Mouse (Mus musculus): ENCODE measurements around the gene Prkcb. TPM values are rescaled to one million over a fixed set of nuclear protein-coding genes. Genes with fewer than 3 reads are reported as not detected.

Gene Prkcb
- polyA plus RNA-seq, 1 experiment from 2014 or later = 4.0 TPM

DNA sequence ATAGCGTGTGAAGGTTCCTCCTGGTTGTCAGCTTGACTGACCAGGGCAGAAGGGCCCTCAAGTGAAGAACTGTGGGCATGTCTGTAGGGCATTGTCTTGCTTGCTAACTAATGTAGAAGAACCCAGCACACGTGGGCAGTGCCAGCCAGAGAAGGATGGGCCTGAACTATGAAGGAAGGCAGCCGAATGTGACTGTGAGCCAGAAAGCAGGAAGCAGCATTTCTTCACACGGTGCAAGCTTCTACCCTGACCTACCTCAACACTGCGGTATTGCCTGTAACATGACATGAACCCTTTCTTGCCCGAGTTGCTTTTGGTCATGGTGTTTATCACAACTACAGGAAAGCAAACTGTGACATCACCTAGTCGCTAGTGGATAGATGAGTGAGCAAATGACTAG is 113.5 kb downstream of the Prkcb start:
- no peak overlapping the region for H3K4me3 ChIP-seq (replicated peaks)
- no peak overlapping the region for H3K9ac ChIP-seq
- 51% methylated on average over 7 of the region's 7 CpGs for WGBS (ENCODE audit: insufficient replicate concordance)
- no peak overlapping the region for H3K27ac ChIP-seq (replicated peaks)
- no peaks in the 10 kb centered on the region for H3K27me3 ChIP-seq
- peaks cover 12% of the 10 kb centered on the region for H3K4me1 ChIP-seq (replicated peaks)
- no peak for ATAC-seq (ENCODE audit: insufficient read depth)
- no peak overlapping the region for H3K4me2 ChIP-seq
- no peaks in the 10 kb centered on the region for H3K36me3 ChIP-seq (replicated peaks)
- H3K9me3 ChIP-seq (replicated peaks) = no peaks in the 10 kb centered on the region

DNA sequence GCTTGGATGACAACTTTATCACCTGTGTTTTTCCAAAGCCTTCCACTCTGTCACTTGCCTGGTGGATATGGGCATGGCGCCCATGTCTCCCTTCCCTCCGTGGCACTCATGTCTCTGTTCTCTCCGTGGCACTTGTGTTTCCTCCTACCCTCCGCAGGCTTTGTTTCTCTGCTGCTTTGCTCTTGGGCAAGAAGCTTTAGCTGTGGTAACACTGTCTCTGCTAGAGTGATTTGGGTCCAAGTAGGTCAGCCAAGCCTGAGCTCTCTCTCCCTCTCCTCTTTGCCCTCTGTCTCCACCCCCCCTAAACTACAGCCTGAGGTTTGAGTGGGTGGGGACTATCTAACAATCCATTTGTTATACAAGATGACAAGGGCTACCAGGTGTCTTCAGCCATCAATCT is 114.8 kb downstream of the Prkcb start:
- no peaks in the 10 kb centered on the region for H3K27me3 ChIP-seq
- H3K4me3 ChIP-seq (replicated peaks) = no peak overlapping the region
- no peak overlapping the region for H3K4me2 ChIP-seq
- H3K36me3 ChIP-seq (replicated peaks) = no peaks in the 10 kb centered on the region
- H3K9me3 ChIP-seq (replicated peaks) = no peaks in the 10 kb centered on the region
- H3K27ac ChIP-seq (replicated peaks) = no peak overlapping the region
- 61% methylated on average over 4 of the region's 4 CpGs for WGBS (ENCODE audit: insufficient replicate concordance)
- H3K4me1 ChIP-seq (replicated peaks) = peaks cover 12% of the 10 kb centered on the region
- ATAC-seq (ENCODE audit: insufficient read depth) = no peak
- H3K9ac ChIP-seq = no peak overlapping the region

GRCm38 (mm10) chr7:122404571-122405393 is 116.2 kb downstream of the Prkcb start:
- WGBS (ENCODE audit: insufficient replicate concordance) = 2% methylated on average over 21 of the region's 21 CpGs
- no peaks in the 10 kb centered on the region for H3K9me3 ChIP-seq (replicated peaks)
- no peak overlapping the region for H3K9ac ChIP-seq
- no peaks in the 10 kb centered on the region for H3K36me3 ChIP-seq (replicated peaks)
- peak overlapping the region; percentile 23 for H3K4me2 ChIP-seq
- H3K4me3 ChIP-seq (replicated peaks) = no peak overlapping the region
- no peak for ATAC-seq (ENCODE audit: insufficient read depth)
- peaks cover 12% of the 10 kb centered on the region for H3K4me1 ChIP-seq (replicated peaks)
- H3K27me3 ChIP-seq = no peaks in the 10 kb centered on the region
- H3K27ac ChIP-seq (replicated peaks) = peak overlapping the region; percentile 7; the same call in 1 of the 2 replicates

- ATAC-seq (ENCODE audit: insufficient read depth) = no peak
- WGBS (ENCODE audit: insufficient replicate concordance) = 65% methylated on average over 13 of the region's 13 CpGs
- Histone ChIP-seq H3K36me3 (replicated peaks) (no peaks in the 10 kb centered on the region), H3K27ac (replicated peaks) (no peak overlapping the region), H3K4me2 (no peak overlapping the region), H3K27me3 (no peaks in the 10 kb centered on the region), H3K4me3 (replicated peaks) (no peak overlapping the region), H3K9ac (no peak overlapping the region), H3K4me1 (replicated peaks) (peaks cover 12% of the 10 kb centered on the region), H3K9me3 (replicated peaks) (no peaks in the 10 kb centered on the region)
These were observed 118.1 kb downstream of the Prkcb start for GRCm38 (mm10) chr7:122406625-122407024.

DNA sequence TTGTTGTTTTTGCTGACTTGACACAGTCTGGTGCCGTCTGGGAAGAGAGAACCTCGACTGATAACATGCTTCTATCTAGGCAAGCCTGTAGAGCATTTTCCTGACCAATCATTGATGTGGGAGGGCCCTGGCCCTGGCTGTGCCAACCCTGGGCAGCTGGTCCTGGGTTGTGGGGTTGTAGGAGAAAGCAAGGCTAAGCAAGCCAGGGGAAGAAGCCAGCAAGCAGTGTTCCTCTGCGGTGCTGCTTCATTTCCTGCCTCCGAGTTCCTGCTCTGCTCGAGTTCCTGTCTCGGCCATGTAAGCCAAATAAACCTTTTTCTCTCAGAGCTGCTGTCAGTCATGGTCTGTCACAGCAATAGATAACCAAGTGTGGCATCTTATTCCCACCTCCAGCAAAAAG is 121.4 kb downstream of the Prkcb start:
- ATAC-seq (ENCODE audit: insufficient read depth) = no peak
- Histone ChIP-seq H3K36me3 (replicated peaks) (no peaks in the 10 kb centered on the region), H3K9ac (no peak overlapping the region), H3K4me3 (replicated peaks) (no peak overlapping the region), H3K27me3 (no peaks in the 10 kb centered on the region), H3K4me1 (replicated peaks) (peaks cover 4% of the 10 kb centered on the region), H3K9me3 (replicated peaks) (no peaks in the 10 kb centered on the region), H3K27ac (replicated peaks) (no peak overlapping the region), H3K4me2 (no peak overlapping the region)
- WGBS (ENCODE audit: insufficient replicate concordance) = 17% methylated on average over 6 of the region's 6 CpGs

- 66% methylated on average over 3 of the region's 3 CpGs for WGBS (ENCODE audit: insufficient replicate concordance)
- ATAC-seq (ENCODE audit: insufficient read depth) = no peak
- Histone ChIP-seq H3K27me3 (no peaks in the 10 kb centered on the region), H3K4me3 (replicated peaks) (no peak overlapping the region), H3K4me2 (no peak overlapping the region), H3K27ac (replicated peaks) (no peak overlapping the region), H3K9ac (no peak overlapping the region), H3K9me3 (replicated peaks) (no peaks in the 10 kb centered on the region), H3K4me1 (replicated peaks) (no peaks in the 10 kb centered on the region), H3K36me3 (replicated peaks) (no peaks in the 10 kb centered on the region)
These were observed 122.3 kb downstream of the Prkcb start for GRCm38 (mm10) chr7:122410873-122411272.

GRCm38 (mm10) chr7:122413231-122413630 is 124.7 kb downstream of the Prkcb start:
- ATAC-seq (ENCODE audit: insufficient read depth) = no peak
- Histone ChIP-seq H3K9me3 (replicated peaks) (no peaks in the 10 kb centered on the region), H3K27ac (replicated peaks) (no peak overlapping the region), H3K4me3 (replicated peaks) (no peak overlapping the region), H3K9ac (no peak overlapping the region), H3K36me3 (replicated peaks) (no peaks in the 10 kb centered on the region), H3K27me3 (no peaks in the 10 kb centered on the region), H3K4me1 (replicated peaks) (no peaks in the 10 kb centered on the region), H3K4me2 (no peak overlapping the region)
- WGBS (ENCODE audit: insufficient replicate concordance) = 68% methylated on average over 6 of the region's 6 CpGs

DNA sequence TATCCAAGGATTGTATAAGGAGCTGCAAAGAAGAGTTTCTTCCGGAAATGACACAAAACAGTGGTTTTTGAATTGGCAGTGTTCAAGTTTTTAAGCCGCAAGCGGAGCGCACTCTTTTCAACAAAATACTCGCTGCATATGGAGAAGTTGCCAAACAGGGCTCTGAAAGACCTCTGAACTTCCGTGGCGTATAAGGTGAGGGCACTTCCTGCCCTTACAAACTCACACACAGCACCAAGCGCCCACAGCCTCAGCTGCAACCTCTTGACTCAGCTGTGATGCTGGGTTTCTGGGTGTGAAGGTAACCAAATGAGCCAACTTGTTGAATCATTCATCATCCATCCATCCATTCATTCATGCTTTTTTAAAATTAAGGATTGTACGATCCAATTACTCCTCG is 125.6 kb downstream of the Prkcb start:
- 61% methylated on average over 10 of the region's 10 CpGs for WGBS (ENCODE audit: insufficient replicate concordance)
- no peaks in the 10 kb centered on the region for H3K9me3 ChIP-seq (replicated peaks)
- H3K27ac ChIP-seq (replicated peaks) = no peak overlapping the region
- ATAC-seq (ENCODE audit: insufficient read depth) = no peak
- no peak overlapping the region for H3K4me3 ChIP-seq (replicated peaks)
- H3K4me1 ChIP-seq (replicated peaks) = no peaks in the 10 kb centered on the region
- no peak overlapping the region for H3K4me2 ChIP-seq
- H3K36me3 ChIP-seq (replicated peaks) = no peaks in the 10 kb centered on the region
- no peaks in the 10 kb centered on the region for H3K27me3 ChIP-seq
- no peak overlapping the region for H3K9ac ChIP-seq

DNA sequence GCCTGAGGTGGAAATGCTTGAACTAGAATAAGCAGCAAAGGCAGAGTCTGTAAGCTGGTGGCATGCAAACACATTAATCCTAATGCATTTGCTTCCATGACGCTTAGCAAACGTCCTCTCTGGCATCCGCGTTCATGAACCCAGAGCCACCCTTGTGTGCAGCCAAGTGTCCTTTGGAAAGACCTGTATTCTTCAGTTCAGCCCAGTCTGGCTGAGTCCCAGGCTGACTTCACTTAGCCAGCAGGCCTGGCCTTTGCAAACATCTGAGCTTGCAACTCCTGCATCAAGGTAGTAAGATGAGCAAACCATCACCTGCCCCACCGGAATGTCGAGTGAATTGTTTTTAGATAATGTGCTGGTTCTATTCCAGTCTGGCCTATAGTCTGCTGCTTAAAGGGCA is 126.1 kb downstream of the Prkcb start:
- H3K9ac ChIP-seq = no peak overlapping the region
- no peaks in the 10 kb centered on the region for H3K27me3 ChIP-seq
- 80% methylated on average over 6 of the region's 6 CpGs for WGBS (ENCODE audit: insufficient replicate concordance)
- no peak overlapping the region for H3K4me2 ChIP-seq
- no peaks in the 10 kb centered on the region for H3K4me1 ChIP-seq (replicated peaks)
- no peak overlapping the region for H3K4me3 ChIP-seq (replicated peaks)
- H3K9me3 ChIP-seq (replicated peaks) = no peaks in the 10 kb centered on the region
- no peak for ATAC-seq (ENCODE audit: insufficient read depth)
- H3K36me3 ChIP-seq (replicated peaks) = no peaks in the 10 kb centered on the region
- H3K27ac ChIP-seq (replicated peaks) = no peak overlapping the region

DNA sequence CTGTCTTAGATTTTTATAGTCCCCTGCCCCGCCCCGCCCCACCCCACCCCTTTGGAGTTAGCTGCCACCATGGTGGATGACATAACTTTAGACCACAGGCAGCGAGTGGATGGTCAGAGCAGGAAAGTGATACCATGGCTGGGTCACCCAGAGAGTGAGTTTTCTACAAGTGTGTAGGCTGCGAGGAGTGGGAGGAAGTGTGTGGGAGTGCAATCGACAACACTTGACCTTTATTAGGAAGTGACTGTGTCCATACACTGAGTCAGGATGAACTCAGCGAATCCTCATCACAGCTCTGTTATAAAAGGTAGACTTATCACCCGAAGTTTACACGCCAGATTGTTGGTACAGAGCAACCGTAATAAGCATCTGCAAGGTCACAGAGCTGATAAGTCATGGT is 126.8 kb downstream of the Prkcb start:
- 45% methylated on average over 9 of the region's 9 CpGs for WGBS (ENCODE audit: insufficient replicate concordance)

GRCm38 (mm10) chr7:122415904-122416303 is 127.4 kb downstream of the Prkcb start:
- no peaks in the 10 kb centered on the region for H3K4me1 ChIP-seq (replicated peaks)
- no peak overlapping the region for H3K27ac ChIP-seq (replicated peaks)
- H3K4me3 ChIP-seq (replicated peaks) = no peak overlapping the region
- no peak overlapping the region for H3K9ac ChIP-seq
- H3K27me3 ChIP-seq = no peaks in the 10 kb centered on the region
- no peak for ATAC-seq (ENCODE audit: insufficient read depth)
- WGBS (ENCODE audit: insufficient replicate concordance) = 62% methylated on average over 12 of the region's 12 CpGs
- no peaks in the 10 kb centered on the region for H3K9me3 ChIP-seq (replicated peaks)
- no peaks in the 10 kb centered on the region for H3K36me3 ChIP-seq (replicated peaks)
- H3K4me2 ChIP-seq = no peak overlapping the region

More for the DNA sequence above, 126.8 kb downstream of the Prkcb start:
- no peak overlapping the region for H3K27ac ChIP-seq (replicated peaks)
- ATAC-seq (ENCODE audit: insufficient read depth) = no peak
- H3K36me3 ChIP-seq (replicated peaks) = no peaks in the 10 kb centered on the region
- H3K4me1 ChIP-seq (replicated peaks) = no peaks in the 10 kb centered on the region
- no peak overlapping the region for H3K4me3 ChIP-seq (replicated peaks)
- no peak overlapping the region for H3K4me2 ChIP-seq
- H3K9ac ChIP-seq = no peak overlapping the region
- no peaks in the 10 kb centered on the region for H3K27me3 ChIP-seq
- H3K9me3 ChIP-seq (replicated peaks) = no peaks in the 10 kb centered on the region

DNA sequence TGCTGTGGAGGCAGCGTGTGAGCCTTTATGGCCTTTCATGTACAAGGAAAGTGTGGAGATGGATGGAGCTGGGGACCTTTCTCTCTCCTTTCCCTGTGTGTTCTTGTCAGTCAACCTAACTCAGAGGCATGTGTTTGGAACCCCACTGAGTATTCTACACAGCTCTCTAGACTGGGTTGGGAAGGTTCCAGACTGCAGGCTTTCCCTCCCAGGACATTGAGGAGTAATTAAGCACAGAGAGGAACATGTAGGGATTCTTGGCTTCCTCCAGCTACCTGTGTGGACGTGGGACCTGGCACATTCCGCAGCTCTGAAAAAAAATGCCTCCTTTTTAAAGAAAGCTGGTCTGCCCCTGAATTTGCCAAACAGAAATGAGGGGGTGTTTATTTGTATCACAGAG is 130.0 kb downstream of the Prkcb start:
- ATAC-seq (ENCODE audit: insufficient read depth) = no peak
- H3K4me1 ChIP-seq (replicated peaks) = no peaks in the 10 kb centered on the region
- H3K4me2 ChIP-seq = no peak overlapping the region
- H3K9ac ChIP-seq = no peak overlapping the region
- H3K27ac ChIP-seq (replicated peaks) = no peak overlapping the region
- H3K4me3 ChIP-seq (replicated peaks) = no peak overlapping the region
- no peaks in the 10 kb centered on the region for H3K9me3 ChIP-seq (replicated peaks)
- no peaks in the 10 kb centered on the region for H3K36me3 ChIP-seq (replicated peaks)
- 58% methylated on average over 3 of the region's 3 CpGs for WGBS (ENCODE audit: insufficient replicate concordance)
- no peaks in the 10 kb centered on the region for H3K27me3 ChIP-seq

Measured in liver, embryonic 15.5 days (tissue).